Mouse (Mus musculus) skeletal muscle tissue, adult 2 months (tissue): ENCODE results near the gene Il4i1.
"Not testable (repeated sequence)": the region's sequence is repeated elsewhere in the genome, so short reads cannot be mapped to it uniquely, and the experiment has no call there.

ENCODE experiments used
- DNase-seq: peaks from one replicate; pipeline ENCODE4 v3.0.0-alpha.2; 2012; ENCODE audit warnings: low read depth, low spot score

Gene Il4i1

GRCm38 (mm10) chr7:44863210-44863609, 47.0 kb downstream of the Il4i1 start:
- no peak for DNase-seq

- DNase-seq = no peak
Measured at GRCm38 (mm10) chr7:44863982-44864494, 47.9 kb downstream of the Il4i1 start.

- no peak for DNase-seq
Measured at GRCm38 (mm10) chr7:44864595-44865542, 48.7 kb downstream of the Il4i1 start.

GRCm38 (mm10) chr7:44866276-44867009, 50.3 kb downstream of the Il4i1 start:
- DNase-seq = peak; percentile 82

- no peak for DNase-seq
Measured at GRCm38 (mm10) chr7:44867010-44867702, 51.0 kb downstream of the Il4i1 start.

- no peak for DNase-seq
Measured at GRCm38 (mm10) chr7:44867802-44868201, 51.6 kb downstream of the Il4i1 start.

- DNase-seq = no peak
Measured at GRCm38 (mm10) chr7:44868465-44868864, 52.3 kb downstream of the Il4i1 start.

- no peak for DNase-seq
Measured at GRCm38 (mm10) chr7:44868919-44869696, 52.9 kb downstream of the Il4i1 start.

GRCm38 (mm10) chr7:44869697-44870528, 53.7 kb downstream of the Il4i1 start, which contains the start of gene Ptov1:
Gene Ptov1, minus strand, starts transcription at chr7:44869788.
- DNase-seq = peak; percentile 95

GRCm38 (mm10) chr7:44870614-44871013, 54.4 kb downstream of the Il4i1 start:
- DNase-seq = no peak

- DNase-seq = no peak
Measured at GRCm38 (mm10) chr7:44871181-44871580, 55.0 kb downstream of the Il4i1 start.

- not testable (repeated sequence) for DNase-seq
Measured at GRCm38 (mm10) chr7:44871774-44872173, 55.6 kb downstream of the Il4i1 start.

GRCm38 (mm10) chr7:44877833-44878232, 61.6 kb downstream of the Il4i1 start:
- no peak for DNase-seq

GRCm38 (mm10) chr7:44883036-44883435, 66.8 kb downstream of the Il4i1 start:
- DNase-seq = no peak

GRCm38 (mm10) chr7:44884637-44885036, 68.5 kb downstream of the Il4i1 start:
- no peak for DNase-seq

GRCm38 (mm10) chr7:44886964-44887363, 70.8 kb downstream of the Il4i1 start:
- DNase-seq = no peak

GRCm38 (mm10) chr7:44888256-44889105, 72.3 kb downstream of the Il4i1 start:
- DNase-seq = no peak

- DNase-seq = no peak
Measured at GRCm38 (mm10) chr7:44890180-44890579, 74.0 kb downstream of the Il4i1 start.
